Mouse (Mus musculus) cerebellum, postnatal 4 days (tissue): ENCODE results near the gene Zfp42.
"Not testable (repeated sequence)": the region's sequence is repeated elsewhere in the genome, so short reads cannot be mapped to it uniquely, and the experiment has no call there.

ENCODE experiments used
- DNase-seq, 2 experiments: peaks; one replicate each; pipeline ENCODE4 v3.0.0; 2022; ENCODE audit warnings: low spot score in 2 of 2, mixed read lengths in 1 of 2

The Zfp42 gene

GRCm38 (mm10) chr8:43306896-43307295, at the start of gene Zfp42:
Gene Zfp42 (minus strand): TSS chr8:43306980.
- DNase-seq, result no peak

DNA sequence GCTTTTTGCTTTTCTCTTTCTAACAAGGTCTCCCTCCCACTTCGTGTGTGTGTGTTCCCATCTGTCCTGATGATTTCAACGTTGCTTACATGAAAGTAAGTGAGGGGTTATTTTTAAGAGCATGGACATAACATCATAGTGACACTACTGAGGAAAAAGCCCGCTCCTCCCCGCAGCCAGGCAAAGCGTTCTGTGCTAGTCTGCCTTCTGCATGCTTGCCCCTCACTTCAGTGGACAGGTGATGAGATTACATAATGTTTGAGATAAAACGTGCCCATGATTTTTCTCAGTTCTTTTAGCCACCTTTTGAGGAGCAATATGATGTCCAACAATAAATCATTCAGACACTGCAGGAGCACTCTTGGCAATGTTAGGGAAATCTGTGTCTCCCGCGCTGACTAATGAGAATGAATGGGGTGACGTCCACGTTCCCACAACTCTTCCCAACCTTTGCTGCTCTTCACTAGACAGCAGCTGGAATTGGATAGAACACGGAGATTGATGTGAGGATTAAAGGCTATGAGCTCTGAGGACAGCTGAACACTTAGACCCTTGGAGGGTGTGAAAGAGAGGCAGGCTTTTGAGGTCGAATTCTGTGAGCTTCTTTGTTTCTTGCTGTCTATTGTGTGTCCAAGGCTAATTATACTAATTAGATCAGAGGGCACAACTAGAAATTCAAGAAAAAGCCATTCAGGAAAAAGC, 49.4 kb upstream of the Zfp42 start:
- no peak for DNase-seq

GRCm38 (mm10) chr8:43352241-43352640, 45.5 kb upstream of the Zfp42 start:
- not testable (repeated sequence) for DNase-seq

DNA sequence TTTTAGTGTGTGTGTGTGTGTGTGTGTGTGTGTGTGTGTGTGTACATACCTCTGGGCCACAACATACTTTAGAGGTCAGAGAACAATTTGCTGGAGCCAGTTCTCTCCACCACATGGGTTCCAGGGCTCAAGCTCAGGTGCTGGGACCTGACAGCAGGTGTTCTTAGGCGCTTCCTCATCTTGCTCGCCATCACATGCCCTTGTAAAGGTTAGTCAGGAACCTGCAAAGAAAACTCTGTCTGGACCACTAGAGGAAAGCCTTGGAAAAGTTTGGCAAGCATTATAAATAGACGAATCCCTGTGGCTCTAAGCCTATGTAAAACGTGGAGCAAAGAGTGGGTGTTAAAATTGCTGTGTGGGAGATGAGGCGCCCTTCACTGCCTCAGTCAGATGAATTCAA, 31.8 kb upstream of the Zfp42 start:
- DNase-seq, result no peak

DNA sequence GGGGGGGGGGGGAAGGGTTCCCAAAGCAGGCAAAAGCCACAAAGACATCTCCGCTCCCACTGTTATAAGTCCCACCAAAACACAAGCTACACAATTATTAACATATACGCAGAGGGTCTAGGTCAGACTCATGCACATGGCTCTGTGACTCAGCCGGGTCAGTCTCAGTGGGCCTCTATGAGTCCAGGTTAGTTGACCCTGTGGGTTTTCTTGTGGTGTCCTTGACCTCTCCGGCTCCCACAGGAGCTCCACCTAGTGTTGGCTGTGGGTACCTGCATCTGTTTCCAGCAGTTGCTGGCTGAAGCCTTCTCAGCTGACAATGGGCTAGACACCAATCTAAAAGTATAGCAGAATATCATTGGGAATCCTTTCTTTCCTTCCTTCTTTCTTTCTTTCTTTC, 26.7 kb upstream of the Zfp42 start:
- DNase-seq, result no peak

DNA sequence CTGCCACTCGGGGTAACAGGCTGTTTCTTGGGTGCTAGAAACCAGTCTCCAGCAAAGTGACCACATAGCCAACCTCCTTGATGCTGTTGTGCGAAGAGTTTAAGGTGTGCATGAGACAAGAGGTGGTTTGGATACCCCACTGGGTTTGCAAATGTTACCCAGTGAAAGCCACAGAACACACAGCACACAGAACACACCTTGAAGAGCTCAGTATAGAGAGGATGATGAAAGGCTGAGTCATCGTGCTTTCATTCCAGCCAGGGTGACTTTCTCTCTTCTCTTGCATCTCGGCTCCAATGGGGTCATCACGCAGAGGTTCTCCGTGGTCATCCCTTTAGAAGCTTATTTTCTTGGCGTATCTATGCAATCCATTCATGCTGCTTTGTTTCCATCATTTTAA, 24.9 kb upstream of the Zfp42 start:
- DNase-seq, result no peak

- no peak for DNase-seq
Measured at GRCm38 (mm10) chr8:43329913-43330705, 23.3 kb upstream of the Zfp42 start.

DNA sequence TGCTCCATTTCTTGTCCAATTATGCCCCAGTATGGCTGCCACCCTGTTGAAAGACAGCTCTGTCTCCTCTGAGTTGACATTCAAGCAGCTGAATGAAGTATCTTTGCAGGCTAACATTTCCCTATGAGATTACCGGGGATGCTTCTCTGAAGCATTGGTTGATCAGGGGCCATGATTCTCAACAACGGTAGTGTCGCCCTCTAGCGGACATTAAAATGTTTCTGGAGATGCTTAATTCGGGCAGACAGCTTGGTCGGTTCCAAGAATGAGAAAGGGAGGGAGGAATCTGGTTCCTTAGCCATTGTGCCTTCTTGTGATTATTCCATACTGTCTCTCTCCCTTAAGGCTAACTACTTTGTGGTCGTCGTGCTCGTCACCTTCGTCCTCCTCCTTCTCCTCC, 21.9 kb upstream of the Zfp42 start:
- no peak for DNase-seq

- no peak for DNase-seq
Measured at GRCm38 (mm10) chr8:43320771-43321170, 14.0 kb upstream of the Zfp42 start.

GRCm38 (mm10) chr8:43308213-43308612, 1.4 kb upstream of the Zfp42 start:
- no peak for DNase-seq

- no peak for DNase-seq
Measured at GRCm38 (mm10) chr8:43305676-43306075, 1.1 kb downstream of the Zfp42 start.

DNA sequence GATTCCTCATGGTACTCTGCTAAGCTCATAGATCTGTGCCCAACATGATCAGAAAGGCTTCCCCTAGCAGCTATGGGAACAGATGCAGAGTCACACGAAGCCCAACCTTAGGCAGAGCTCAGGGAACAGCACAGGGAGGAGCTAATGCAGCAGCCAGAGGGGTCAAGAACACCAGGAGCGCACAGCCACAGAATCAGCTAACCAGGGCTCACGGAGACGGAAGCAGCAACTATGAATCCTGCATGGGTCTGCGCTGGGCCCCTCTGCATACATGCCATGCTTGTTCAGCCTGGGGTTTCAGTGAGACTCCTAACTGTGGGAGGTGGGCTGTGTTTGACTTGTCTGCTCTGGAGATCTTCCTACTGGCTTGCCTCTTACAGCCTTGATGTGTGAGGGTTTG, 7.0 kb downstream of the Zfp42 start:
- DNase-seq, result no peak

DNA sequence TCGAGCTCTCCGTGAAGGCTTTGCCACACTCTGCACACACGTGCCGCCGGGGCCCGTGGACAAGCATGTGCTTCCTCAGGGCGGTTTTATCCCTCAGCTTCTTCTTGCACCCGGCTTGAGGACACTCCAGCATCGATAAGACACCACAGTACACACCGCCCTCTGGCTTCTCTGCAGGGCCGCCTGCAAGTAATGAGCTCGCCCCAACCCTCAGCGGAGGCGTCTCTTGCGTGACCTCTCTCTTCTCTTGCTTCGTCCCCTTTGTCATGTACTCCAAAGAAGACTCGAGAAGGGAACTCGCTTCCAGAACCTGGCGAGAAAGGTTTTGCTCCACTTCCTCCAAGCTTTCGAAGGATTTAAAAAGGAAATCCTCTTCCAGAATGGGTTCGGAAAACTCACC, 11.0 kb downstream of the Zfp42 start:
- no peak for DNase-seq

DNA sequence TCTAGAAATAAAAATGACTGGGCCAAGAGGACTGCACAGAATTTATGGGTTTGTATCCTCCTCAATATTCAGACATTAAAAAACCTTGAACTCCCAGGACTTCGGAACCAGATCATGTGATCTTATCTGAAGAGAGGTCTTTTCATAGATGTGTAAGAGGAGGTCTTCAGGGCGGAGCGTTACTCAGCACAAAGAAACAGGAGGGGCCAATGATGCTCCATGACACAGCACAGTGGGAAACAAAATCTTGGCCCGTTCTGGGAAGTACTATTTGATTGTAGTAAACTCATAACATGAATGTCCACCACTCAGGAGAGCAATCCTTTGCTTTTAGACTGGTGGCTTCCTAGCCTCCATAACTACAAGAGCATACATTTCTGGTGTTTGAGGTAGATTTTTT, 12.6 kb downstream of the Zfp42 start:
- no peak for DNase-seq

DNA sequence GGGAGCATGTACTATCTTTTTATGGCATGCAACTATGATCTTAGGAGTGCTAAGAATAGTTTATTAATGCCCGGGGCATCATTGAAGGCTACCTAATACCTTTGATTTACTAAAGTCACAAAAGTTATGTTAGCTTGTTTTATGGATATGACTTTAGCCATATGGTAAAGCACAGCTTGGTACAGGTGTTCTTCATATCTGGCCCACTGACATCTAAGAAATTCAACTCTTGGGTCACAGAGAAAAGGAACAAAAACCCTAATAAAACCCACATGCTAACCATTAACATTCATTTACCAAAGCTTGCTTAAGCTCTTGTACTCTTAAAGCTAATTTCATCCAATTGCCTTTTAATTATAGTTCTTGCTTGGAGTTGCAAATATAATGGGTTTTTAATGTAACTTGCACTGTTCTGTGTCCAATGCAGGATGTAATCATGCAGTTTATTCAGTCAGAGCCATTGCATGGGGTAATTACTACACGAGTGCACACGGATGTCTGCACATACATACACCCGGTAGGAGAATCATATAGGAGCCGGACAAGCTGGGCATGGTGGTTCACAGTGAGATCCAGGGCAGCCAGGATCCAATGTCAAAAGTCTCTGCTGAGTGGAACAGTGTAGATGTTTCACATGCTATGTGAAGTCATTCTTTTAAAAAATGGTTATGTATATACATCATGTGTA, 16.2 kb downstream of the Zfp42 start:
- DNase-seq, result no peak

DNA sequence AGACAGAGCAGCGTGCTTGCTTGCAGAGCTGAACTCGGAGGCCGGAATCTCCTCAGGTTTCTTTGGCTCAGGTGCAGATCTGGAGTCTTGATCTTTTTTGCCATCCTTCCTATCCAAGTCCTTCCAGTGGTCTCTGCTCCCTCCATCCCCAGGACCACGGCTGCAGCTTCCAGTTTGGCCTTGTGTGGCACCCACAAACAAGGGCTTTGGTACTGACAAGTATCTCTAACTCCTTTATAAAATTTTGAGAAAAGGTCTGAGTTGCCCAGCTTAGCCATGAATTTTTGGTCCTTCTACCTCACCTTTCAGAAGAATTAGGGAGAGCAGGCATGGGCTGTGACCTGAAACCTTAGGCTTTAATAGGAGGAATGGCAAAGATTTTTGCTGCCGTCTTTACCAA, 17.0 kb downstream of the Zfp42 start:
- no peak for DNase-seq

DNA sequence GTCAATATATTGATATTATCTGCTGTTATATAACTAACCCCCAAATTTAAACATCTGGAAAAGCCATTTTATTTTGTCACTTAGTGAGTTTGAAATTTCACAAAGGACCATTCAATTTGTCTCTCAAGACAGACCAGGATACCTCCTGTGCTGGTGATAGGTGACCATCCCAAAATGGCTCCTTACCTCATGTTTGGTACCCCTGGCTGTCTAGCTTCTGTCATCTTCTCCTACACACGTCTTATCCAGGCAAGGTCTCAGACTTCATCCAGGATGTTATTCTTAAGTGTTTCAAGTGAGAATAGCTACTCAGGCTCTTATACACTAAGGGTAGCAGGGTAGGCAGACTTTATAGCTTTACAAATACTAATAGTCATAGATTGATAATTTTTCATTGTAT, 17.9 kb downstream of the Zfp42 start:
- DNase-seq, result no peak

- DNase-seq, result no peak
Measured at GRCm38 (mm10) chr8:43287456-43287855, 19.3 kb downstream of the Zfp42 start.

GRCm38 (mm10) chr8:43283231-43283630, 23.5 kb downstream of the Zfp42 start:
- no peak for DNase-seq

GRCm38 (mm10) chr8:43278397-43278796, 28.4 kb downstream of the Zfp42 start:
- no peak for DNase-seq

DNA sequence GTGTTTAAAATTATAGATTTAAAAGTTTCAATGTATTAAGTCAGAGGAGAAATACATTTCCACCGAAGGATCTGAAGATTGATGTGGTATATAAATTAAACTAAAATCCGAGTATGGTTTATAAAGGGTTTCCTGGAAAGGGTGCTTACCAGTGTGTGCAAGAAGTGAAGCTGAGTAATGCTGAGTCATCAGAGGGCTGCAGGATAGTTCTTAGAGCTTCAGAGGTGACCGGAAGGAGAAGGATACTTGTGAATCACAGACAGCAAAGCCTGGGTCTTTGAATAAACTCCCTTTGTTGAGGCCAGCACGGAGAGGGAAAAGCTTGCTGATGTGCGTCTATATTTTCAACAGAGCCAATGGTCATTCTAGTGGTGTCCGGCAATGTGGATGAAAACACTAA, 45.8 kb downstream of the Zfp42 start:
- DNase-seq, result no peak

- no peak for DNase-seq
Measured at GRCm38 (mm10) chr8:43257886-43258285, 48.9 kb downstream of the Zfp42 start.

- no peak for DNase-seq
Measured at GRCm38 (mm10) chr8:43255695-43256094, 51.1 kb downstream of the Zfp42 start.
